Mouse (Mus musculus) CH12.LX (cell line): Measurements from ENCODE around the gene Mageb3.

Source experiments
- CTCF ChIP-seq, 2 experiments: IDR thresholded peaks in 1 of 2; conservative IDR thresholded peaks in 1 of 2; 2 replicates each; pipeline ENCODE4 v1.5.1; 2011 to 2012; ENCODE audit warnings: low read depth in 2 of 2, low read length in 2 of 2, improper control_type of control experiment in 1 of 2, inconsistent platforms in 1 of 2, mild to moderate bottlenecking in 1 of 2, moderate library complexity in 1 of 2
- E2F4 ChIP-seq: IDR thresholded peaks from 2 replicates; pipeline ENCODE4 v1.6.1; 2011; ENCODE audit warnings: low read depth, low read length, improper control_type of control experiment; ENCODE audit not compliant: insufficient replicate concordance
- EP300 ChIP-seq: IDR thresholded peaks from 2 replicates; pipeline ENCODE4 v1.6.1; 2011; ENCODE audit warnings: low read length, improper control_type of control experiment
- GABPA ChIP-seq: IDR thresholded peaks from 2 replicates; pipeline ENCODE4 v1.6.1; 2012; ENCODE audit warnings: low read depth, low read length, improper control_type of control experiment, inconsistent platforms; ENCODE audit not compliant: insufficient replicate concordance
- JUND ChIP-seq: conservative IDR thresholded peaks from 2 replicates; pipeline ENCODE4 v1.6.1; 2011; ENCODE audit warnings: low read depth, low read length, improper control_type of control experiment
- MAX ChIP-seq: IDR thresholded peaks from 2 replicates; pipeline ENCODE4 v1.6.1; 2011; ENCODE audit warnings: low read length, improper control_type of control experiment
- MAZ ChIP-seq: IDR thresholded peaks from 2 replicates; pipeline ENCODE4 v1.6.1; 2012; ENCODE audit warnings: low read depth, mild to moderate bottlenecking, inconsistent platforms, low read length, improper control_type of control experiment, moderate library complexity
- PAX5 ChIP-seq: IDR thresholded peaks from 2 replicates; pipeline ENCODE4 v1.6.1; 2012; ENCODE audit warnings: low read length, inconsistent platforms, mixed read lengths

DNA sequence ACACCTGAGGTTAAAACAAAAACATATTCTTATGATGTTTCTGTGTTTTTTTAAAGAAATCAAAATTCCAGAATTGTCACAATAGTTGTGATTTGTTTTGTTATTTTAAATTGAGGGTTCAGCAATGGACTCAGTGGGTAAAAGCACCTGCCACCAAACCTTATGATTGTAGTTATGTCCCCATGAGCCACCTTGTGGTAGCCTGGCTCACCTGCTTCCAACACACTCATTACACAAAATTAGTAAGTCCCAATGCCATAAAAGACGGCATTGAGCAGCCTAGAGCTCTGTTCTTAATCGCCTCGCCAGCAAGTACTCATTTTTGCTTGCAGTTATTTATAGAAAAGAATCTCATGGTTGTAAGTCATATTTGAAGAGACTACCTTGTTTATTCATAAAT is 45.9 kb downstream of the Mageb3 start:
- TF ChIP-seq JUND: no peak
- TF ChIP-seq EP300: no peak
- TF ChIP-seq CTCF (conservative IDR thresholded peaks at IDR 0.05 in 1 of 2, IDR thresholded peaks at IDR 0.05 in 1 of 2; ENCODE audit: low read depth in 2 of 2, low read length in 2 of 2): peak in 1 of 2 experiments; percentile 47; a peak in 2 of 4 replicates
- no peak for TF ChIP-seq PAX5
- no peak for TF ChIP-seq MAX
- no peak for TF ChIP-seq E2F4
- TF ChIP-seq GABPA: no peak
- no peak for TF ChIP-seq MAZ
